Mouse (Mus musculus): Measurements from ENCODE around the gene Trmt61a. TPM values are rescaled to one million over a fixed set of nuclear protein-coding genes. Genes with fewer than 3 reads are reported as not detected.

The Trmt61a gene
- polyA plus RNA-seq, 1 experiment from 2014 or later, result 13.3 TPM

DNA sequence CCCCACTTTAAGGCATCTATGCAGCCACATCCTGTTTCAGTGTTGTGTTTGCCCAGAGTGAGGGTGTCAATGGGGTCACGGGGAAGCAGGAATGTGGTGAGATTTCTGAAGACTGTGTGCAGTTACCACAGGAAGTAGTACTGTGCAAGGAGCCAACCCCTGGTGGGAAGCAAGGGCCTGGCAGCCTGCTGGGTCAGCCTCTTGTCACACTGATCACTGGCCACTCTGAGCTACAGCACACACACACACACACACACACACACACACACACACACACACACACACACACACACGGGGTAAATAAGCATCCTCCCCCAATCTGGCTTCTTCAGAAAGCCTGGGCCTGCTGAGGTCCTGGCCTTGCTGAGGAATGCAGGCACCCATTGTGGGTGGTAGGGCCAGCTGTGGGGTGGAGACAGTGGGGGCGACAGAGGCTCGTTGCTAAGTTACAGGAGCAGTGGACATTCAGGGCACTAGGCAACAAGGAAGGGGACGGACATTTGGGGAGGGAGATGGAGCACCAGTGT lies 13.5 kb downstream of the Trmt61a start:
- no peaks in the 10 kb centered on the region for H3K9me3 ChIP-seq
- no peaks in the 10 kb centered on the region for H3K36me3 ChIP-seq
- H3K4me2 ChIP-seq (replicated peaks), result no peak overlapping the region
- peak overlapping the region; percentile 72 for H3K27ac ChIP-seq
- WGBS, result 22% methylated on average over 5 of the region's 5 CpGs
- H3K9ac ChIP-seq, result no peak overlapping the region
- H3K4me3 ChIP-seq, result no peak overlapping the region
- H3K4me1 ChIP-seq, result peaks cover 47% of the 10 kb centered on the region
- ATAC-seq (ENCODE audit: insufficient number of reproducible peaks, insufficient read depth, low FRiP score, low TSS enrichment), result no peak
- no peaks in the 10 kb centered on the region for H3K27me3 ChIP-seq

DNA sequence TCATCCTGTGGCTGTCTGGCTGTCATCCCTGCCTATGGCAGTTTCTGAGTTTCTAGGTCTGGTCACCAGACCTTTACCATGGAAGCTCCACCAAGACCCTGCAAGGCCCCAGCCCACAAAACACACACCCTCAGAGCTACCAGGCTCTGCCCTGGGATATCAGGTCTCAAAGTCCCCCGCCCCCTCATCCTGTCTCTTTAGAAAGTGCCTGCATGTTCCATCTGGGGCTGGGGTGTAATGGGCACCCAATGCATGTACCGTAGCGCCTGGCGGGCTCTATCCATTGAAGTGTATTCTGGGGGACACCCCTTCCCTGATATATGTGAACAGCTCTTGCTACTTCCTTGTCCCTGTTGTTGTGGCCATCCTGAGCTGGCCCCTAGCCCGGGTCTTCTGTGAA lies 15.0 kb downstream of the Trmt61a start:
- WGBS, result 79% methylated on average over 5 of the region's 5 CpGs
- H3K36me3 ChIP-seq, result no peaks in the 10 kb centered on the region
- H3K27ac ChIP-seq, result peak overlapping the region; percentile 72; the same call in 1 of the 2 replicates
- peaks cover 47% of the 10 kb centered on the region for H3K4me1 ChIP-seq
- no peak for ATAC-seq (ENCODE audit: insufficient number of reproducible peaks, insufficient read depth, low FRiP score, low TSS enrichment)
- no peak overlapping the region for H3K4me2 ChIP-seq (replicated peaks)
- H3K27me3 ChIP-seq, result no peaks in the 10 kb centered on the region
- no peaks in the 10 kb centered on the region for H3K9me3 ChIP-seq
- H3K9ac ChIP-seq, result no peak overlapping the region
- H3K4me3 ChIP-seq, result no peak overlapping the region

DNA sequence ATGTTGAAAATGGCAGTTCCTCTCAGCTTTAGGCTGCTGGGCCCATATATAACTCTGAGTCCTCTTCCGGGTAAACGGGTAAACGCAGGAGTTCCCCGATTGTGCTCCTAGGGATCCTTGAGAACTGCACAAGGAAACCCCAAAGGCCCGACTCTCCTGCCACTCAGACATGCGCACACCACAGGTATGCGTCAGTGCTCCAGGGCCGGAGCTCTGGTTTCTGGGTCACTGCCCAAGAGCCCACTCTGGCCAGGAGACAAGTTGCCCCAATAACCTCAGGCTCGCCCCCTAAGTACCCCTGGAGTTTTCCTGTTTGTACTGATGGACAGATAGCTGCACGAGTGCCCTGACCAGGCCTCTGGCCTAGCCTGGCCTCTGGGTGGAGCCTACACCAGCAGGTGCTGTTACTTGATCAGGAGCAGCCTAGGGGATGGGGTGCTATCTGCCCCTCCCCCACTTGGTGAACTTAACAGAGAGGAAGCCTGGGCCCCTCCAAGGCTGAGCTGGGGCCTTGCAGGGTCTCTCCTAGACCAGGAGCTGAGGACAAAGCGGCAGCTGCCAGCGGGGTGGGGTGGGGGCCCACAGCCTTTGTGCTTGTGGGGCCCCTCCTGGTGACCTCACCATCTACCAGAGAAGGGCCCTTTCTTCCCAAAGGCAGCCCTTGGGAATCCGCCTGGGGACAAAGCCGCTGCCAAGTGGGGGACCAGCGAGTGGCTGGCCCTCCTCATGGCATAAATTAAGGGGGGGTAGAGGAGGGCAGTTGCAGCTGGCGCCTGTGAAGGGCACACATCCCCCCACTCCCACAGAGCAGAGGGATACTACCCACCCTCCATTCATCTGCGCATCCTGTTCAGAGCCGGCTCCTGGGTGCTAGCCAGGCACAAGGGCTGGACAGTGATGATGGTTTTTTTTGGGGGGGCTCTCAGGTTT lies 15.7 kb downstream of the Trmt61a start:
- peak overlapping the region; percentile 38 for H3K4me2 ChIP-seq (replicated peaks)
- peak; percentile 70 for ATAC-seq (ENCODE audit: insufficient number of reproducible peaks, insufficient read depth, low FRiP score, low TSS enrichment)
- H3K27ac ChIP-seq, result peak overlapping the region; percentile 72
- H3K4me3 ChIP-seq, result no peak overlapping the region
- H3K27me3 ChIP-seq, result no peaks in the 10 kb centered on the region
- H3K9ac ChIP-seq, result peak overlapping the region; percentile 29; the same call in 1 of the 2 replicates
- no peaks in the 10 kb centered on the region for H3K9me3 ChIP-seq
- peaks cover 47% of the 10 kb centered on the region for H3K4me1 ChIP-seq
- H3K36me3 ChIP-seq, result no peaks in the 10 kb centered on the region
- WGBS, result 27% methylated on average over 18 of the region's 18 CpGs

DNA sequence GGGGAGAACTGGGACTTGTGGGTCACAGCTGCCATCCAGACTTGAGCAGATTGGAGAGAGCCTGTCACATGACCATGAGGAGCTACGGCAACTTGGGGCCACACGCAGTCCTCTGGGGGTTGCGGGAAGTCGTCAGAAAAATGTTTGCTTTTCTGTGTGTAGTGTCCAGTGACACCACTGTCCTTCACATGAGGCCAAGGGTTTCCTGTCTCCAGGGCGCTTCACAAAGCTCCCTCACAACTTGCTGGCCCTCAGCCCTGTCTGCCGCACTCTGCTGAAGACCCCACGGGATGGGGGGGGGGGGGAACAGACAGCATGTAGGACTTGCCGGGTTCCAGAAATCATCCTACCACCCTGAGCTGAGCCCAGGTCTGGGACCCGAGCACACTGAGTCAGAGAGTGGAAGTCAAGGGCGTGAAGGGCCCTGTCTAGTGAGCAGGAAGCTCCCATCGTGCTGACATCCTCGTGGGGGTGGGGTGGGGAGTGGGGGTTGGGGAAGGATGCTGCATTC lies 16.4 kb downstream of the Trmt61a start:
- H3K4me3 ChIP-seq, result no peak overlapping the region
- peak overlapping the region; percentile 38 for H3K4me2 ChIP-seq (replicated peaks)
- no peaks in the 10 kb centered on the region for H3K27me3 ChIP-seq
- no peaks in the 10 kb centered on the region for H3K36me3 ChIP-seq
- no peak for ATAC-seq (ENCODE audit: insufficient number of reproducible peaks, insufficient read depth, low FRiP score, low TSS enrichment)
- H3K27ac ChIP-seq, result peak overlapping the region; percentile 72
- H3K4me1 ChIP-seq, result peaks cover 47% of the 10 kb centered on the region
- WGBS, result 9% methylated on average over 12 of the region's 12 CpGs
- peak overlapping the region; percentile 29; the same call in 1 of the 2 replicates for H3K9ac ChIP-seq
- no peaks in the 10 kb centered on the region for H3K9me3 ChIP-seq

DNA sequence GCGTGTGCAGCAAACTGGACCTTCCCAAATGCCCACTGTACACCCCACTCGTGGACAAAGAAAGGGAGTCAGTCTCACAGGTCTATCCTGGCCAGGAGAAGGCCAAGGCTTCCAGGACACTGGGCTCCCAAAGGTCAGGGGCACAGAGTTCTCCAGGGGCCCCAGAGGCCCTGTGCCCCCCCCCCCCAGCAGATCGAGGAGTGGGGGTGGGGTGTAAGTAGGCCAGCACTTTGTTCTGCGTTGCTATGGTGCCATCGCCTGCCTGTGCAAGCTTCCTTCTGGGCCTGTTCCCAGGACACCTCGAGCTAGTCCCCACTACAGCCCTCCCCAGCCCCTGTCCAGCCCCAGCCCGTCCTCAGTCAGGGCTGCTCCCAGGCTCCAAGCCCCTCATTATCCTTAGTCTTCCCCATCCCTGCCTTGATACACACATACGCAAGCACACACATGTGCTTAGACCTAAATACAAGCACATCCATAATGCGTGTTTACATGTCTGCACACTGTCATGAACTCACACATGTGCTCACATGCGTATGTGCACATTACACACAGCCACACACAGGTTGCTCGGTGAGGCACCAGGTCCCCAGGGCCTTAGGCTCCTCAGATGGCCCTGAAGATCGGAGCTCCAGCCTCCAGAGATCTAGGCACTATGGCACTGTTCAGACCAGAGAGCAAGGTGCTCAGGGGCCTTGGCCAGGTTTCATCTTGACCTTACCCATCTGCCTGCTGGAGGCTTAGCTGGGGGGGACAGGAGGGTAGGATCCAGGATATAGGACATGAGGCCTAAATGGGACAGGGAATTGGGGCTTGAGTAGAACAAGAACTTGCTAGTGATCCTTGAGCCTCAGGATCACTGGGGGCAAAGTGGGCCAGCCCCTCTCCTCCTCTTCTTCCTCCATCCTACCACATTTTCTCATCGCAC lies 17.2 kb downstream of the Trmt61a start:
- Histone ChIP-seq H3K27ac (peak overlapping the region; percentile 72; the same call in 1 of the 2 replicates), H3K36me3 (no peaks in the 10 kb centered on the region), H3K9me3 (no peaks in the 10 kb centered on the region), H3K4me2 (replicated peaks) (no peak overlapping the region), H3K9ac (no peak overlapping the region), H3K4me3 (no peak overlapping the region), H3K4me1 (peaks cover 47% of the 10 kb centered on the region), H3K27me3 (no peaks in the 10 kb centered on the region)
- no peak for ATAC-seq (ENCODE audit: insufficient number of reproducible peaks, insufficient read depth, low FRiP score, low TSS enrichment)
- WGBS, result 51% methylated on average over 13 of the region's 13 CpGs

DNA sequence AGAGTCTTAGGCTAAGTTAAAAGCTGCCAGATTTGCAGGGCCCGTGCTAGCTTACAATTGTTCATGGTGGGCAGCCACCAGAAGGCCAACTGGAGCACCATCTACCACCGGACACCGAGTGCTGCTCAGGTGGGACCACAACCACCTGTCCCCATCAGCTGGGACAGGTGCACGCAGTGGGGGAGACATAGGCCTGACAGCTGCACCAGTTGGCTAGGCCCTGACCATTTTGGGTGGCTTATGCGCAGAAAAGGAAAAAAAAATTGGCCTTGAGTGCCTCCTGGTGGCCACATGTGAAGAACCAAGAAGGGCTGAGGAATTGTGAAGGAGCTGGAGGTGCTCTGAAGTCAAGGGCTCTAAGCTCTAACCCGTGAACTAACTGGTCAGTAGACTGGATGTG lies 18.3 kb downstream of the Trmt61a start:
- no peak overlapping the region for H3K9ac ChIP-seq
- H3K27me3 ChIP-seq, result no peaks in the 10 kb centered on the region
- no peak overlapping the region for H3K4me2 ChIP-seq (replicated peaks)
- H3K4me1 ChIP-seq, result peaks cover 46% of the 10 kb centered on the region
- no peaks in the 10 kb centered on the region for H3K36me3 ChIP-seq
- no peak overlapping the region for H3K27ac ChIP-seq
- no peaks in the 10 kb centered on the region for H3K9me3 ChIP-seq
- H3K4me3 ChIP-seq, result no peak overlapping the region
- ATAC-seq (ENCODE audit: insufficient number of reproducible peaks, insufficient read depth, low FRiP score, low TSS enrichment), result no peak
- 28% methylated on average over 6 of the region's 6 CpGs for WGBS

DNA sequence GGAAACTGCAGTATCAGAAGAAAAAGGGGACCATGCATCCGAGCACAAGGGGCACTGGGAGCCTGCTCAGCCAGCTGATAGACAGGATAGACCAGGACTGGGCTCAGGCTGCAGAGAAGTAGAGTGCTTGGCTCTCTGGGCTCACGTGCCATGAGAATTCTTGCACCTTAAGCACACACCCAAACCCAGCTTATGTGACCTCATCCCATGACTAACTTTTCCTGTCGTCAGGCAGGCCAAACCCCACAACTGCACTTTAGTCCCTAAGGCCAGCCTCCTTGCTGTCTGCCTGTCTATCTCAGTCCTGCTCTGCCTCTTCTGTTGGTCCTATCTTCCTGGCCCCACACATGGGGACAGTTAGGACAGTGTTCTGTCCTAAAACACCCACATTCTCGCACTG lies 19.8 kb downstream of the Trmt61a start:
- no peak overlapping the region for H3K4me2 ChIP-seq (replicated peaks)
- H3K4me3 ChIP-seq, result no peak overlapping the region
- peaks cover 35% of the 10 kb centered on the region for H3K4me1 ChIP-seq
- no peaks in the 10 kb centered on the region for H3K36me3 ChIP-seq
- H3K27me3 ChIP-seq, result no peaks in the 10 kb centered on the region
- no peak overlapping the region for H3K27ac ChIP-seq
- no peak overlapping the region for H3K9ac ChIP-seq
- no peak for ATAC-seq (ENCODE audit: insufficient number of reproducible peaks, insufficient read depth, low FRiP score, low TSS enrichment)
- WGBS, result 54% methylated on average over 4 of the region's 4 CpGs
- H3K9me3 ChIP-seq, result no peaks in the 10 kb centered on the region

DNA sequence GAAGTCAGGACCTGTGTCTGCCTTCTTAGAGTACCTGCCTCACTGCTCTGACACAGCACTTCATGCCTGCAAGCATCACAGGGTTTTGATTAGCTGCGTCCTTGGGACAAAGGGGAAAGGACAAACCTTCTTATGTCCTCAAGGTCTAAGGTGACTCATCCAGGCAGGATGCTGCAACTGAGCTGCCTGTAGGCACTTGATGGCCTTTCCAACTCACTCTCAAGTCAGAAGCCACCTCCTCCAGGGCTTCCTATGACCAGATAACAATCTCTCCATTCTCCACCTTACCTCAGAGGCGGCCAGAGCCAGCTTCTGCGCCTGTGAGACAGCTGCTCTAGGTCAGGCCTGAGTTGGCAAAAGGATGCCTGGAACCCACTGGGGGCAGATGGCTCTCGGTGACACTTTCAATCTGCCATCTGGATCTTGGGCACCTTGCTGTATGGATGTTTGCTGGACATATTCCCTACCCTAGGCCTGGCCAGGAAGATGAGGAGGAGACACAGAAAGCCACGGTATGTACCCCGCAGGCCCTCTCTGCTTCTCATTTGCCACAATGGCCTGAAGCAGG lies 20.5 kb downstream of the Trmt61a start:
- no peak overlapping the region for H3K27ac ChIP-seq
- 71% methylated on average over 6 of the region's 6 CpGs for WGBS
- H3K36me3 ChIP-seq, result no peaks in the 10 kb centered on the region
- no peak overlapping the region for H3K4me3 ChIP-seq
- H3K4me1 ChIP-seq, result peaks cover 28% of the 10 kb centered on the region
- H3K9me3 ChIP-seq, result no peaks in the 10 kb centered on the region
- no peaks in the 10 kb centered on the region for H3K27me3 ChIP-seq
- H3K9ac ChIP-seq, result no peak overlapping the region
- no peak overlapping the region for H3K4me2 ChIP-seq (replicated peaks)
- no peak for ATAC-seq (ENCODE audit: insufficient number of reproducible peaks, insufficient read depth, low FRiP score, low TSS enrichment)

DNA sequence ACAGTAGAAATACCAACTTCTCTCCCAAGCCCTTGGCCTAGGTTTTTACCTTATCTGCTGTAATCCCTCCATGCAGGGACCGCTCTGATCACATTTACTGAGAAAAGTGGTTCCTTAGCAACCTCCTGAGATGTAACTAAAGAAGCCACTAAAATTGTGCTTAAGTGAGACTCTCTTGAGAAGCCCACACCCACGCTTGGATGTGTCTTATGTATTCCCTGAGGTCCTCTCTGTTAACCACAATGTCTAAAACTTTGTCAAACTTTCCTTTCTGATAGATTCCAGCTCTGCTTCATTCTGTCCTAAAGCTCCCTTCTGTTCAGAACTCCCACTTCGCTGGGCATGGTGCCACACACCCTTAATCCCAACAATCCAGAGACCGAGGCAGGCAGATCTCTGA lies 21.6 kb downstream of the Trmt61a start:
- Histone ChIP-seq H3K36me3 (no peaks in the 10 kb centered on the region), H3K4me3 (no peak overlapping the region), H3K27me3 (no peaks in the 10 kb centered on the region), H3K9me3 (no peaks in the 10 kb centered on the region), H3K27ac (no peak overlapping the region), H3K4me1 (peaks cover 20% of the 10 kb centered on the region), H3K4me2 (replicated peaks) (no peak overlapping the region), H3K9ac (peak overlapping the region; percentile 20; the same call in 1 of the 2 replicates)
- WGBS, result 78% methylated on average over 4 of the region's 4 CpGs
- ATAC-seq (ENCODE audit: insufficient number of reproducible peaks, insufficient read depth, low FRiP score, low TSS enrichment), result no peak

DNA sequence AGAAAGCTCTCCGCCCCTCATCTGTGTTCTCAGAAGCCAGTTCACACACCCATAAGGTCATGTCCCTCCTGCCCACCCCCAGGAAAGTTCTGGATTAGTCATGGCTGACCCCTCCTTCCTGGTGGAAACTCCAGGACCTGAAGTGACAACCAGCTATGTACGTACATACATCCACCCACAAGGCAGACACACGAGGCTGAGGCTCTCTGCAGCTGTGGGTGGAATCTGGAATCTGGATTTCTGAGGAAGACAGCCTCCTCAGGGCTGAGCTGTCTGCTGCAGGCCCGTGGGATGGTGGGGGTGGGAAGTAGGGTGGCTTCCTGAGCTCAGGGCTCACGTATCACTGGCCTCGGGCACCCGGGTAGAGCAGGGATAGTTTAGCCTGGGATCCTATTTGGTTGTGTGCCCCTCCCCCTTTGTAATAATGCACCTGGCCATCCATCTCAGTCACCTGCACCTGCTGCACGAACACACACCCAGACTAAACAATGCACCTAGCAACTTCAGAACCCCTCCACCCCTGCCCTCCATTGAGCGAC lies 23.1 kb downstream of the Trmt61a start:
- Histone ChIP-seq H3K9me3 (no peaks in the 10 kb centered on the region), H3K27ac (no peak overlapping the region), H3K36me3 (no peaks in the 10 kb centered on the region), H3K27me3 (no peaks in the 10 kb centered on the region), H3K4me1 (peaks cover 17% of the 10 kb centered on the region), H3K9ac (no peak overlapping the region), H3K4me2 (replicated peaks) (no peak overlapping the region), H3K4me3 (no peak overlapping the region)
- WGBS, result 55% methylated on average over 9 of the region's 9 CpGs
- ATAC-seq (ENCODE audit: insufficient number of reproducible peaks, insufficient read depth, low FRiP score, low TSS enrichment), result no peak

DNA sequence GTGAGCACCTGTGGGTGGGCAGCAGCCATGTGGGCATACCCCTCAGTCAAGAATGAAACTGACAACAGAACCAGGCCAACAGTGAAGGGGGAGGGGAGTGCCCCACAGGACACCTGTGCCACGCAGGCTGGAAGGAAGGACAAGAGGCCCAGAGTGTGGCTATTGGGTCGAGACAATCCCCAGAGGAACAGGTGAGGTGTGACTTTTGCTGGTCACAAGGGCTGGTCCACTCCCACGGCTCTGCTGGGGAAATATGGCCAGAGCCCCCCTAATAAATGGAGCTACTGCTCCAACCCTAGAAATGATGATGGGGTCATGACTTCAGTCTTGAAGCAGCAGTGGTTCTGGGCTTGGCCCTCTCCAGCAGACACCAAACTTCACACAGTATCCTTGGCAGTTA lies 25.4 kb downstream of the Trmt61a start:
- H3K9ac ChIP-seq, result no peak overlapping the region
- H3K4me2 ChIP-seq (replicated peaks), result no peak overlapping the region
- H3K4me1 ChIP-seq, result peaks cover 15% of the 10 kb centered on the region
- no peaks in the 10 kb centered on the region for H3K27me3 ChIP-seq
- no peak overlapping the region for H3K4me3 ChIP-seq
- H3K27ac ChIP-seq, result no peak overlapping the region
- 76% methylated on average over 3 of the region's 3 CpGs for WGBS
- H3K9me3 ChIP-seq, result no peaks in the 10 kb centered on the region
- peaks cover 8% of the 10 kb centered on the region; the same call in 1 of the 2 replicates for H3K36me3 ChIP-seq
- ATAC-seq (ENCODE audit: insufficient number of reproducible peaks, insufficient read depth, low FRiP score, low TSS enrichment), result no peak

All from embryonic facial prominence, embryonic 12.5 days (tissue).